Mouse (Mus musculus) midbrain, embryonic 13.5 days (tissue): ENCODE results near the gene Calr4. TPM values are rescaled to one million over a fixed set of nuclear protein-coding genes. Genes with fewer than 3 reads are reported as not detected.

Experiments used
- ATAC-seq: fragments of 200-750 bp; cut with Nextera tagmentation; 2 replicates; pipeline ENCODE4 v1.8.0; 2017; ENCODE audit warnings: mild to moderate bottlenecking, moderate TSS enrichment, moderate library complexity
- H3K27ac ChIP-seq: fragments of 300-500 bp; sonication (generic); 2 replicates; pipeline ENCODE4 v1.5.1; 2015; ENCODE audit warnings: inconsistent platforms, mild to moderate bottlenecking, moderate library complexity
- H3K27me3 ChIP-seq: fragments of 300-500 bp; sonication (generic); 2 replicates; pipeline ENCODE4 v1.6.1; 2015; ENCODE audit warnings: mild to moderate bottlenecking, inconsistent platforms
- H3K36me3 ChIP-seq: fragments of 300-500 bp; sonication (generic); 2 replicates; pipeline ENCODE4 v1.6.1; 2015; ENCODE audit warnings: mild to moderate bottlenecking, inconsistent platforms
- H3K4me1 ChIP-seq: fragments of 300-500 bp; sonication (generic); replicated peaks from 2 replicates; pipeline ENCODE4 v1.6.1; 2015; ENCODE audit warnings: inconsistent platforms
- H3K4me2 ChIP-seq: fragments of 300-500 bp; sonication (generic); replicated peaks from 2 replicates; pipeline ENCODE4 v1.6.1; 2015; ENCODE audit warnings: moderate library complexity, mild to moderate bottlenecking, inconsistent platforms
- H3K4me3 ChIP-seq: fragments of 300-500 bp; sonication (generic); replicated peaks from 2 replicates; pipeline ENCODE4 v1.5.1; 2015; ENCODE audit warnings: mild to moderate bottlenecking, inconsistent platforms
- H3K9ac ChIP-seq: fragments of 300-500 bp; sonication (generic); replicated peaks from 2 replicates; pipeline ENCODE4 v1.6.1; 2015; ENCODE audit warnings: mild to moderate bottlenecking, inconsistent platforms
- H3K9me3 ChIP-seq: fragments of 300-500 bp; sonication (generic); 2 replicates; pipeline ENCODE4 v1.6.1; 2016; ENCODE audit warnings: mild to moderate bottlenecking, inconsistent platforms
- WGBS: fragments of 180-500 bp; shearing (Covaris S2); methylation state at CpG from one replicate; pipeline ENCODE4 v1.1.7; 2015; 5-methylcytosine and 5-hydroxymethylcytosine counted together
- polyA plus RNA-seq: library from polyadenylated mRNA; unstranded; fragments of >200 nt; fragmentation: Nextera tagmentation; extraction: Ambion mirVana; gene quantifications from 2 replicates; pipeline ENCODE4 v1.2.1, GENCODE M21; 2015

Calr4 gene
- polyA plus RNA-seq, 1 experiment from 2014 or later = 0.69 TPM

DNA sequence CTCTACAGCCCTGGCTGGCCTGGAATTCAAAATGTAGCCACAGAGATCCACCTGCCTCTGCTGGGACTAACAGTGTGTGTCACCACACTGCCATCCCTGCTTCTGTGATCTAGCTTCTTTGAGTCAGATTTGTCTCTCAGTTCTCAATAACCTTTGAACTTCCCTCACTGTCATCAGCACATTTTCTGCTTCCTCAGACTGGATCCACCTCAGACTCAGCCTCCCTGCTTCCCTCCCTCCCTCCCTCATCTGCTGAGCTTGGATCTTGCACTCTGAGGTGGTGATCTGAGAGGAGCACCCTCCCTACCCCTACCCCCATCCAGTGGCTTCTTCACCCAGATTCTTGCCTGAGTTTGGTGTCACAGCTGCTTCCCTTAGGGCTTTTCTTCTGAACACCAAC is 23.4 kb downstream of the Calr4 start:
- H3K27me3 ChIP-seq = no peaks in the 10 kb centered on the region
- no peak overlapping the region for H3K9ac ChIP-seq
- no peak overlapping the region for H3K27ac ChIP-seq
- no peak for ATAC-seq
- no peak overlapping the region for H3K4me3 ChIP-seq
- H3K36me3 ChIP-seq = no peaks in the 10 kb centered on the region
- no peaks in the 10 kb centered on the region for H3K9me3 ChIP-seq
- no peak overlapping the region for H3K4me2 ChIP-seq
- H3K4me1 ChIP-seq = no peaks in the 10 kb centered on the region

DNA sequence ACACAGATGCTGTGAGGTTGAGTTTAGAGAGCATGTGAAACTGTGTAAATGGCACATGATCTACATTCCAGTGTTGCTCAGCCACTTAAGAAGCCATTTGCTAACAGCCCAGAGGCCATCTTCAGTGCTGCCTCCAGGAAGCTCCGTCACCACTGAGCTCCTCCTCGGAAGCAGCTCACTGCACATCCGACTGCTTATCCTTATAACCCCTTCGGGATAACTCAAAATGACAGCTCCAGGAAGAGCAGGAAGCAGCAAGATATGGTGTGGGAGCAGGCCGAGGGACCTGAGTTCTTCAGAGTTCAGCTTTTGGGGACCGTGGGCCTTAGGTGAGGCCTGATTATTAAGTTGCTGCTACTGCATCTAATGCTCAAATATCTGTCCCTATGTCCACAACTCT is 27.8 kb downstream of the Calr4 start:
- H3K27me3 ChIP-seq = no peaks in the 10 kb centered on the region
- H3K9ac ChIP-seq = no peak overlapping the region
- H3K9me3 ChIP-seq = no peaks in the 10 kb centered on the region
- no peak overlapping the region for H3K4me3 ChIP-seq
- 82% methylated on average over 6 of the region's 6 CpGs for WGBS
- no peak overlapping the region for H3K4me2 ChIP-seq
- H3K4me1 ChIP-seq = no peaks in the 10 kb centered on the region
- H3K27ac ChIP-seq = no peak overlapping the region
- H3K36me3 ChIP-seq = no peaks in the 10 kb centered on the region
- ATAC-seq = no peak

DNA sequence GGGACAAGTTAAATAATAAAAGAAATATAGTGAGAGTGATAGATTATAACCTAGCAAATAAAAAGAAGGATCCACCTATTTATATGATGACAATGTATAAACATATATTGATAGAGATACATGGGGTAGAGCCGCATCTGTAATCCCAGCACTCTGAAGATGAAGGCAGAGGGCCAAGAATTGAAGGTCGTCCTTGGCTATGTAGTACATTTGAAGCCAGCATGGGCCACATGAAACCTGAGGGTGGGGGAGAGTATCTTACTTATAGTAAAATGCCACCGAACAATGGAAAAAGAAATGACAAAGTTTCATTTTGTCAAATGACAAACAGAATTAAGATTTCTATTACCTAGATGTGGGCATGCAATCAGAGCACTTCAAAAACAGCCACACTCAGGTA is 31.8 kb downstream of the Calr4 start:
- H3K36me3 ChIP-seq = no peaks in the 10 kb centered on the region
- H3K4me3 ChIP-seq = no peak overlapping the region
- 93% methylated on average over 3 of the region's 3 CpGs for WGBS
- no peaks in the 10 kb centered on the region for H3K4me1 ChIP-seq
- H3K4me2 ChIP-seq = no peak overlapping the region
- no peak overlapping the region for H3K27ac ChIP-seq
- H3K9me3 ChIP-seq = no peaks in the 10 kb centered on the region
- H3K27me3 ChIP-seq = no peaks in the 10 kb centered on the region
- no peak for ATAC-seq
- H3K9ac ChIP-seq = no peak overlapping the region

DNA sequence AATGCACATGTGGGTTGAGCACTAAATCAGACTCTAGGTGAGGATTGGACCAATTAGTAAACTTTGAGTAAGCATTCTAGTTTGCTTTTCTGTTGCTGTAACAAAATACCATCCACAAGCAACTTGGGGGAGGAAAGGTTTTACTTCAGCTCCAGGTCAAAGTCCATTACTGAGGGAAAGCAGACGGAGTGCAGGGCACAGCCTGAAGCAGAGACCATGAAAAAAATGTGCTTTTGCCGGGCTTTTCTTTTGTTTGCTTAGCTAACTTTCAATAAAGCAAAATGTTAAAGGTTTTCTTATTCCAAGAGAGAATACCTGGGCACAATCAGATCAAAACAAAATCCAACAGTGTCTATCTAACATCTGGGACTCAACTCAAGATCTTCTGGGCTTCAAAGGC is 32.5 kb downstream of the Calr4 start:
- H3K27me3 ChIP-seq = no peaks in the 10 kb centered on the region
- WGBS = 83% methylated on average over 2 of the region's 2 CpGs
- no peak overlapping the region for H3K27ac ChIP-seq
- no peaks in the 10 kb centered on the region for H3K36me3 ChIP-seq
- H3K9me3 ChIP-seq = no peaks in the 10 kb centered on the region
- H3K4me1 ChIP-seq = no peaks in the 10 kb centered on the region
- H3K4me3 ChIP-seq = no peak overlapping the region
- no peak overlapping the region for H3K9ac ChIP-seq
- no peak overlapping the region for H3K4me2 ChIP-seq
- ATAC-seq = no peak

DNA sequence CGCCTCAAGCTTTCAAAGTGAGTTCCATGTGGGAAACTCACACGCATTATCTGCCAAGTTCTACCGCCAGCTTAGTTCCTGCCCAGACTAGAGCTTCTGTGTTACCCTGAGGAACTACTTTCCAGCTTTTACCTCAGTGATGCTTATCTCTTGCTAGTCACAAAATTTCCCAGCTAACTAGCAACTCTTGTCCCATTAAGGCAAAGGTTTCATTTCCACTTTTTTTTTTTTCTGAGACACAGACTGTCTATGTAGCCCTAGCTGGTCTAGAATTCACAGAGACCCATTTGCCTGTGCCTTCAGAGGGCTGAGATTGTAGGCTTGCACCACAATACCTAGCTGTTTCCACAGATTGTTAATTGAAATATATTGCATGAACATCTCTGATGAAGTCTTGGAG is 33.2 kb downstream of the Calr4 start:
- Histone ChIP-seq H3K4me3 (no peak overlapping the region), H3K9ac (no peak overlapping the region), H3K9me3 (no peaks in the 10 kb centered on the region), H3K4me2 (no peak overlapping the region), H3K4me1 (no peaks in the 10 kb centered on the region), H3K36me3 (no peaks in the 10 kb centered on the region), H3K27me3 (no peaks in the 10 kb centered on the region), H3K27ac (no peak overlapping the region)
- ATAC-seq = no peak
- WGBS = 93% methylated on average over 3 of the region's 3 CpGs

DNA sequence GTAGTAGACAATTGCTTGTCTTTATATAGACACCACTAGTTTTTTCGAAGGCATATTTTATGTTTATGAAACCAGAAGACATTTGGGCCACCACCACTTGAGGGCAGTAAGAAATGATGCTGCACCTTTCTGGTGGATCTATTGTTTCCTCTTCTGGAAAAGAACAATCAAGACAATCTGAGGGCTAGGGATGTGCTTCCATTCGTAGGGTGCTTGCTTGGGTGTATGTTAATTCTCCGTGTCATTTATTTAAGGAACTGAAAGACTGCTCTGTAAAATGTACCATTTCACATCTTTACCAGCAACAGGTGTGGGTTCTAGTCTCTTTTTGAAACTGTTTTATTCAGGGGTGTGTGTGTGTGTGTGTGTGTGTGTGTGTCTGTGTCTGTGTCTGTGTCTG is 34.6 kb downstream of the Calr4 start:
- H3K27me3 ChIP-seq = no peaks in the 10 kb centered on the region
- H3K4me1 ChIP-seq = no peaks in the 10 kb centered on the region
- H3K36me3 ChIP-seq = no peaks in the 10 kb centered on the region
- no peak overlapping the region for H3K9ac ChIP-seq
- no peaks in the 10 kb centered on the region for H3K9me3 ChIP-seq
- WGBS = 90% methylated on average over 3 of the region's 3 CpGs
- no peak overlapping the region for H3K4me2 ChIP-seq
- H3K4me3 ChIP-seq = no peak overlapping the region
- H3K27ac ChIP-seq = no peak overlapping the region
- ATAC-seq = no peak

DNA sequence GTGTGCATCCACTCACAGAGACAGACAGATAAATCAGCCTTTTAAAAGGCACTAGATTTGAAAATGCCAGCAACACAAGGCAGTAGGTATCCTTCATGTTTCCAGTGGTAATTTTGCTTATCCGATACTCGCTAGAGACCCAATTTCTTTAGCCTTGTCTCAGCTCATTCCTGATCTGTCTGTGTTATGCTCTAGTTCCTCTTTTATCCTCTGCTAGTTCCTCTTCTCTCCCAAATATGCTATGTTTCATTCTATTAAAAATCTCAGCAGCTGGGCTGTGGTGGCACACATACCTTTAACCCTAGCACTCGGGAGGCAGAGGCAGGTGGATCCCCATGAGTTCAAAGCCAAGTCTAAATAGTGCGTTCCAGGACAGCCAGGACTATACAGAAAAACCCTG is 37.5 kb downstream of the Calr4 start:
- H3K27ac ChIP-seq = no peak overlapping the region
- no peak overlapping the region for H3K9ac ChIP-seq
- ATAC-seq = no peak
- no peaks in the 10 kb centered on the region for H3K36me3 ChIP-seq
- H3K4me3 ChIP-seq = no peak overlapping the region
- no peak overlapping the region for H3K4me2 ChIP-seq
- no peaks in the 10 kb centered on the region for H3K27me3 ChIP-seq
- H3K9me3 ChIP-seq = no peaks in the 10 kb centered on the region
- H3K4me1 ChIP-seq = no peaks in the 10 kb centered on the region
- WGBS = 97% methylated on average over 4 of the region's 4 CpGs

DNA sequence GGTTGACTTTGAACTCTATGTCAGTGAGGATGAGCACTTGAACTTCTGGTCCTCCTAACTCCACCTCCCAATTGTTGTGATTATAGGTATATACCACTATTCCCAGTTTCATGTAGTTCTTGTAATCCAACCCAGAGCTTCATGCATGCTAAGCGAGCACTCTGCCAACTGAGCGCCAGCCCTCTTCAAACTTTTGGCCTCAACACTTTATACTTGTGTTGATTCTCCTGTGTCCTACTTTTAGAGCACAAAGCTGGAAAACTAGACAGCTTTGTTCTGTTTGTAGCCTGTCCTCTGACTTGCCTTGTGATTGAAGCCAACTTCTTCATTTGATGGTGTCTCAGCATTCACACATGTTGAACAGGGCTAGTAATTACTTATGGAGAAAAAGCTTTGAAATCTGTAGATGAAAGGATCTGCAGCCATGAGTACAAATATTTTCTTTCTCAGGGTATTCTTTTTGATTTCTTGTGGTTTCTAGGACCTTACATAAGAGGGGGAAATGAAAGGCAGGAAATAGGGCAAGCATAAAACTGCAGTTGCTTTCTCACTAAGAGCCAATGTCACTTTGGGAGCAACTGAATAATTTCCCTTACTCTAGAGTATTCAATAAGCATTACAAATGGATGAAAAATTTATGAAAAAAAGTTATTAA is 39.4 kb downstream of the Calr4 start:
- ATAC-seq = no peak
- WGBS = 96% methylated on average over 2 of the region's 2 CpGs
- Histone ChIP-seq H3K4me1 (no peaks in the 10 kb centered on the region), H3K9me3 (no peaks in the 10 kb centered on the region), H3K9ac (no peak overlapping the region), H3K27ac (no peak overlapping the region), H3K4me2 (no peak overlapping the region), H3K4me3 (no peak overlapping the region), H3K27me3 (no peaks in the 10 kb centered on the region), H3K36me3 (no peaks in the 10 kb centered on the region)

DNA sequence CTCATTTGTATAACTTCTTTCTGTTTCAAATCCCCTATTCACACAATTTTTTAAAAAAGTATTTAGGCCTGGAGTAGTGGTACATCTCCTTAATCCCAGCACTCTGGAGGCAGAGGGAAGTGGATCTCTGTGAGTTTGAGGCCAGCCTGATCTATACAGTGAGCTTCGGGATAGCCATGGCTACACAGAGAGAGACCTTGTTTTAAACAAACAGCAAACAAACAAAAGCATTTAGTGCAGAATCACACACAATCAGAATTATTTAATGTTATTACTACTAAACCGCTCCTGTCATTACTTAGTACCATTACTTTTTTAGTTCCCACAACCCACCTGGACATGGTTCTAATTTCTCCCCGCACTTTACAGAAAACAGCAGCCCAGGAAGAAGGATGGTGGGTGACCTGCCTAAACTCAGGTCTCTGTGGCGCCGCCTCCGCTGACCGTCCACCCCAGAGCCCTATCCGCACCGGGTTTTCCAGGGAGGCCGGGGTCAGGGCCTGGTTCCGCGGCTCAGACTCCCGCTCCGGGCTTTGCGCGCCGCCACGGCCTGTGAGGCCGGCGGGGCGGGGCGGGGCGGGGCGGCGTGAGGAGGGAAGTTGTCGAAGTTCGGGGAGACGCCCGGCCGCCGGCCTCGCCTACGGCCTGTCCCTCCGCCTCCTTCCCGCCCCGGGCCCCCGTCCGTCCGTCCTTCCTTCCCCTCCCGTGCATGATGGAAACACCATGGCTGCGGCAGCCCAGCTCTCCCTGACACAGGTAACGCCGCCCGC is 45.6 kb downstream of the Calr4 start, which contains the start of gene Eps15:
Gene Eps15, plus strand, starts transcription at position 580 of the 770 bp plus-strand sequence.
- 2% methylated on average over 40 of the region's 44 CpGs for WGBS
- Histone ChIP-seq H3K4me3 (peak within 1 kb of the TSS; percentile 81), H3K36me3 (no peaks in the 10 kb centered on the region), H3K4me1 (peaks cover 10% of the 10 kb centered on the region), H3K9me3 (no peaks in the 10 kb centered on the region), H3K27me3 (peaks cover 3% of the 10 kb centered on the region; the same call in 1 of the 2 replicates), H3K27ac (no peak within 1 kb of the TSS), H3K9ac (peak within 1 kb of the TSS; percentile 75), H3K4me2 (peak within 1 kb of the TSS; percentile 83)
- ATAC-seq = peak; percentile 95

DNA sequence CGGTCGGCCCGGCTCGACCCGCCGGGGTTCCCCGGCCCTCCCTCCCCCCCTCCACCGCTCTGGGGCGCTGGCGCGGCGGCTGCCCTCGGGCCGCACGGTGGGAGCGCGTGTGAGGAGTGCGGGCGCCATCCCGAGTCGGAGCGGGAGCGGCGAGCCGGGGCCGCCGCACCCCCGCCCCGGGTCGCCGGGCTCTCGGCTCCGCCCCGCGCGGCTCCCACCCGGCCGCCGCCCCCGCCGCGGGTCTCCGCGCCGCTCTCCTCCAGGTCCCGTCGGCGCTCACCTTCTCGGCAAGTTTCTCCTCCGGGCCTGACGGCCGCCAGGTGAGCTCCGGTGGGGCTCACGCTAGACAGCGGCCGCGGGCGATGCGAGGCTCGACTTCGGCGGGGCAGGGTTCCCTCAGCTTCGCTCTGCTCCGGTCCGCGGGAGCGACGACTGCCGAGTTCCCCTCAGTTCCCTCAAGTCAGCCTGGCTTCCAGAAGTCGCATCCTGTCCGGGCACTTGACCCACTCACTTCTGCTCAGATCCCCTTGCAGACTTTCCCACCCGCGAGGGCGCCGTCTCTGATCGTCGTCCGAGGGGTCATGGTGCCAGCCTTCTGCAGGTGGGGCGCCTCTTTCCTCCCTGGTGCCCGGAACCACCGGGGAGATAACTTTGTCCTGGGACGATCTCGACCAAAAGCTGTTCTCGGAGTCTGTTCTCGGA is 46.3 kb downstream of the Calr4 start:
- under 1% methylated on average over 45 of the region's 85 CpGs for WGBS
- H3K4me2 ChIP-seq = peak overlapping the region; percentile 83
- H3K36me3 ChIP-seq = no peaks in the 10 kb centered on the region
- no peaks in the 10 kb centered on the region for H3K9me3 ChIP-seq
- ATAC-seq = peak; percentile 92
- H3K9ac ChIP-seq = peak overlapping the region; percentile 75
- no peak overlapping the region for H3K27ac ChIP-seq
- H3K4me3 ChIP-seq = peak overlapping the region; percentile 81
- H3K27me3 ChIP-seq = peaks cover 3% of the 10 kb centered on the region; the same call in 1 of the 2 replicates
- peaks cover 10% of the 10 kb centered on the region for H3K4me1 ChIP-seq

DNA sequence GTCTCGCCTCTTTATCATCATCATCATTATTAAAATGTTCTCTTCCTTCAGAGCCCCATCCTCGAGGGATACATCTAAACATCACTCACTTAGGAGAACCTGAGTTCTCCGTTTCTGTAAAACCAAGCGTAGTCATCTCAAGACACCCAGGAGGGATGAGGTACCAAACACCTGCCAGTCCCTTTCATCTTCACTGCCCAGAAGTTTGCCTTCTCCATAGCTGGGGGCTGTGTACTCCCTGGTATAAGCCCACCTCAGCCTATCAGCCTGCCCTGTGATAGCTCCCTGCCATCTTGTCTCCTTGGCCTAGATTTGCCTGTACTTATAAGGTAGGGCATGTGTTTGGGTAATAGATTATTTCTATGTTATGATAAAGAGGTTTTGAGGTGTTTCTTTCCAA is 46.9 kb downstream of the Calr4 start:
- peaks cover 10% of the 10 kb centered on the region for H3K4me1 ChIP-seq
- H3K9ac ChIP-seq = peak overlapping the region; percentile 75
- peak overlapping the region; percentile 81 for H3K4me3 ChIP-seq
- peaks cover 3% of the 10 kb centered on the region; the same call in 1 of the 2 replicates for H3K27me3 ChIP-seq
- no peaks in the 10 kb centered on the region for H3K9me3 ChIP-seq
- ATAC-seq = no peak
- no peaks in the 10 kb centered on the region for H3K36me3 ChIP-seq
- no peak overlapping the region for H3K27ac ChIP-seq
- H3K4me2 ChIP-seq = peak overlapping the region; percentile 83
- 10% methylated on average over 4 of the region's 4 CpGs for WGBS

DNA sequence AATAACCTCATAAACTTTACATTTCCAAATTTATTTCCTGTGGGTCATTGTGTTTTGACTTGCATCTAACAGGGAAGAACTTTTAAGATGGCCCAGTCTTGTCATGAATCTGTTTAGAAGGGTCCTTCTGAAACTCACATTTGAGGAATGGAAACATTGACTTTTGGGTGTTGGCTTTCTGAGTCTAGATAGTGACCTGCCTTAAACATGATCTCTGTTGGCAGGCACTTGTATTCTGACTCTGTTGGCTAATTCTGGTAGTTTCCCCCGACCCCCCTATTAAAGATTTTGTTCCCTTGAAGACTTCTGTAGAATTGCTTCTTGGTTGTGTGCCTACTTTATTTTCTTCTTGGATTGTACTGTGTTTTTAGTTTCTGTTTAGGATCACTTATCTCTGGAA is 47.7 kb downstream of the Calr4 start:
- H3K4me3 ChIP-seq = 0 out of 2 replicates have a peak overlapping the region, but pooled peaks have one; percentile 81
- peaks cover 3% of the 10 kb centered on the region; the same call in 1 of the 2 replicates for H3K27me3 ChIP-seq
- H3K9me3 ChIP-seq = no peaks in the 10 kb centered on the region
- 0 out of 2 replicates have a peak overlapping the region, but pooled peaks have one; percentile 83 for H3K4me2 ChIP-seq
- ATAC-seq = no peak
- WGBS = 78% methylated on average over 1 of the region's 1 CpGs
- no peak overlapping the region for H3K27ac ChIP-seq
- H3K9ac ChIP-seq = no peak overlapping the region
- H3K36me3 ChIP-seq = no peaks in the 10 kb centered on the region
- peaks cover 10% of the 10 kb centered on the region for H3K4me1 ChIP-seq
